Mouse (Mus musculus) cerebellum, adult 2 months (tissue): ENCODE results near the gene Lrmda.

Experiments
- CTCF ChIP-seq: fragments of 200-500 bp; IDR thresholded peaks from 2 replicates; pipeline ENCODE4 v1.5.1; 2011; ENCODE audit warnings: low read depth, mild to moderate bottlenecking, control low read depth, low read length, moderate library complexity, borderline replicate concordance; ENCODE audit not compliant: insufficient read depth
- POLR2A ChIP-seq: fragments of 200-500 bp; IDR thresholded peaks from 2 replicates; pipeline ENCODE4 v1.6.1; 2011; ENCODE audit warnings: low read length, control low read depth, borderline replicate concordance; ENCODE audit not compliant: insufficient read depth

- no peak for TF ChIP-seq POLR2A
- no peak for TF ChIP-seq CTCF
Observed at GRCm38 (mm10) chr14:23016068-23016611, 996.6 kb downstream of the Lrmda start.
